Mouse (Mus musculus): ENCODE data around the gene Actb. TPM values are rescaled to one million over a fixed set of nuclear protein-coding genes. Genes with fewer than 3 reads are reported as not detected.
A peak's percentile ranks its signal among the peaks of the same experiment; 100 is the strongest.

Actb gene
- polyA plus RNA-seq, 1 experiment from 2014 or later, result 14,549 TPM

DNA sequence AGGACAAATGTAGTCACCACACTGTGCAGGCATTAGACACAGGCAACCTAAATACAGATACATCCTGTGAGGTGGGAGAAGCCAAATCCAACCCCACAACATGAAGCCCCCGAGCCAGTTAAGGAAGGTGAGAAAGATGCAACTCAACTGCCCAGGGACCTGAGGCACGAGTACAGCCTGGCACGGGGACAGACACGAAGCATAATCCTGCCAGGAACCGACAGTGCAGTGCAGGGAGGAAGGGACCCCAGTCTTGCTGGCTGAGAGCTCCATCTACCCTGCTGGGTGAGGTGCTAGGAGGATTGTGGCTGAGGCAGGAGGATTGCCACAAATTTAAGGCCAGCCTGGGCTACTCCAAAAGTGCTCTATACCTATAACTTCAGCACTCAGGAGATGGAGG, 29.7 kb downstream of the Actb start:
- H3K4me3 ChIP-seq (replicated peaks; ENCODE audit: low read length), result no peak overlapping the region
- H3K36me3 ChIP-seq (replicated peaks; ENCODE audit: control insufficient read depth, insufficient read depth), result peaks cover 24% of the 10 kb centered on the region
- no peak overlapping the region for H3K4me2 ChIP-seq (replicated peaks)
- no peak for ATAC-seq (ENCODE audit: low FRiP score)
- WGBS, result 91% methylated on average over 5 of the region's 5 CpGs
- H3K9me3 ChIP-seq (ENCODE audit: control insufficient read depth, low read length), result no peaks in the 10 kb centered on the region
- no peak overlapping the region for H3K27ac ChIP-seq
- H3K27me3 ChIP-seq (ENCODE audit: control insufficient read depth, insufficient read depth, low read length), result no peaks in the 10 kb centered on the region
- no peak for DNase-seq (ENCODE audit: low spot score)
- no peak overlapping the region for H3K9ac ChIP-seq
- peaks cover 15% of the 10 kb centered on the region for H3K4me1 ChIP-seq (replicated peaks; ENCODE audit: control insufficient read depth, insufficient read depth, low read length)

GRCm38 (mm10) chr5:142875513-142875905, 31.0 kb downstream of the Actb start:
- H3K4me1 ChIP-seq (replicated peaks; ENCODE audit: control insufficient read depth, insufficient read depth, low read length), result peaks cover 3% of the 10 kb centered on the region; the same call in 1 of the 2 replicates
- ATAC-seq (ENCODE audit: low FRiP score) (no peak), DNase-seq (ENCODE audit: low spot score) (no peak)
- H3K4me3 ChIP-seq (replicated peaks; ENCODE audit: low read length), result no peak overlapping the region
- H3K27ac ChIP-seq, result no peak overlapping the region
- WGBS, result 90% methylated on average over 10 of the region's 10 CpGs
- no peaks in the 10 kb centered on the region for H3K9me3 ChIP-seq (ENCODE audit: control insufficient read depth, low read length)
- no peak overlapping the region for H3K4me2 ChIP-seq (replicated peaks)
- peaks cover 38% of the 10 kb centered on the region for H3K36me3 ChIP-seq (replicated peaks; ENCODE audit: control insufficient read depth, insufficient read depth)
- H3K27me3 ChIP-seq (ENCODE audit: control insufficient read depth, insufficient read depth, low read length), result no peaks in the 10 kb centered on the region
- H3K9ac ChIP-seq, result no peak overlapping the region

- H3K9ac ChIP-seq, result no peak overlapping the region
- 87% methylated on average over 13 of the region's 13 CpGs for WGBS
- no peaks in the 10 kb centered on the region for H3K27me3 ChIP-seq (ENCODE audit: control insufficient read depth, insufficient read depth, low read length)
- H3K4me3 ChIP-seq (replicated peaks; ENCODE audit: low read length), result no peak overlapping the region
- no peak for ATAC-seq (ENCODE audit: low FRiP score)
- H3K4me1 ChIP-seq (replicated peaks; ENCODE audit: control insufficient read depth, insufficient read depth, low read length), result no peaks in the 10 kb centered on the region
- H3K36me3 ChIP-seq (replicated peaks; ENCODE audit: control insufficient read depth, insufficient read depth), result peaks cover 40% of the 10 kb centered on the region
- no peak overlapping the region for H3K27ac ChIP-seq
- no peaks in the 10 kb centered on the region for H3K9me3 ChIP-seq (ENCODE audit: control insufficient read depth, low read length)
- no peak overlapping the region for H3K4me2 ChIP-seq (replicated peaks)
- DNase-seq (ENCODE audit: low spot score), result no peak
Observed at GRCm38 (mm10) chr5:142874791-142875512, 31.6 kb downstream of the Actb start.

- Histone ChIP-seq H3K27me3 (ENCODE audit: control insufficient read depth, insufficient read depth, low read length) (no peaks in the 10 kb centered on the region), H3K27ac (no peak overlapping the region), H3K4me2 (replicated peaks) (no peak overlapping the region), H3K4me1 (replicated peaks; ENCODE audit: control insufficient read depth, insufficient read depth, low read length) (no peaks in the 10 kb centered on the region), H3K36me3 (replicated peaks; ENCODE audit: control insufficient read depth, insufficient read depth) (peaks cover 40% of the 10 kb centered on the region), H3K9ac (no peak overlapping the region), H3K4me3 (replicated peaks; ENCODE audit: low read length) (no peak overlapping the region), H3K9me3 (ENCODE audit: control insufficient read depth, low read length) (no peaks in the 10 kb centered on the region)
- 97% methylated on average over 7 of the region's 7 CpGs for WGBS
- DNase-seq (ENCODE audit: low spot score) (no peak), ATAC-seq (ENCODE audit: low FRiP score) (no peak)
Observed at GRCm38 (mm10) chr5:142873718-142874117, 32.8 kb downstream of the Actb start.

DNA sequence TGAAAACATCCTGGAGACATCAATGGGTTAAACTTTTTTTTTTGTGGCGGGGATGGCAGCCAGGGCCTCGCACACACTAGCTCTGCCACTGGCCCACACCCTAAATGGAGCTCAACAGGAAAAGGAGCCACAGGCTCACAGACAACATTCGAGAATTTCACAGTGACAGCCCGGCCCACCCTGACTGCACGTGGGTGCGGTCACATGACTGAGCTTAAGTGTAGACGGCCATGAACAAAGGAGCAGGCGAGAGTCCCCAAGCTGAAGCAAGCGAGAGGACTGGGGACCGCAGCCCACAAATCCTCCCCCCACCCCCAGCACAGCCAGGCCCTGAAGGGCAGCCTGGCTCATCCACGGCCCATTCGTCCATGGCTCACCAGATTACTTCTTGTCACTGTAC, 34.8 kb downstream of the Actb start:
- Histone ChIP-seq H3K27me3 (ENCODE audit: control insufficient read depth, insufficient read depth, low read length) (no peaks in the 10 kb centered on the region), H3K9ac (no peak overlapping the region), H3K4me1 (replicated peaks; ENCODE audit: control insufficient read depth, insufficient read depth, low read length) (no peaks in the 10 kb centered on the region), H3K36me3 (replicated peaks; ENCODE audit: control insufficient read depth, insufficient read depth) (peaks cover 40% of the 10 kb centered on the region), H3K9me3 (ENCODE audit: control insufficient read depth, low read length) (no peaks in the 10 kb centered on the region), H3K4me3 (replicated peaks; ENCODE audit: low read length) (no peak overlapping the region), H3K27ac (no peak overlapping the region), H3K4me2 (replicated peaks) (no peak overlapping the region)
- WGBS, result 61% methylated on average over 12 of the region's 12 CpGs
- ATAC-seq (ENCODE audit: low FRiP score) (no peak), DNase-seq (ENCODE audit: low spot score) (no peak)

DNA sequence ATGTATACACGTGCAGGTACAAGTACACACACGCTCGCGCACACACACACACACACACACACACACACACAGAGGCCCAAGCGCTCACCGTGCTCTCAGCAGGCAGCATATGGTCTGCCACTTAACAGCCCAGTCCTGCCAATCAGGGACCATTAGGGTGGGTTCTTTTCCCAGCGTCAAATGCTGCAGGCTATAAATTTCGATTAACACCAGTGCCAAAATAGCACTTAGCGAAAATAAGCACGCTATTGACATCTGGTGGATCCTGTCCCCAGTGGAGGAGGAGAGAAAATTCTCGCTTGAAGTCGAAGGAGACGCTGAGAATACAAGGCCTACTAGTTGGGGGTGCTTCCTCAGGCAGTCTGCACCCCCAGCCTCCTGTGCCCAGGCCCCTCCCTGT, 37.1 kb downstream of the Actb start:
- H3K9ac ChIP-seq, result no peak overlapping the region
- peak; percentile 80 for ATAC-seq (ENCODE audit: low FRiP score)
- H3K9me3 ChIP-seq (ENCODE audit: control insufficient read depth, low read length), result no peaks in the 10 kb centered on the region
- 48% methylated on average over 13 of the region's 13 CpGs for WGBS
- no peak overlapping the region for H3K4me2 ChIP-seq (replicated peaks)
- no peaks in the 10 kb centered on the region for H3K27me3 ChIP-seq (ENCODE audit: control insufficient read depth, insufficient read depth, low read length)
- DNase-seq (ENCODE audit: low spot score), result peak; percentile 71
- peak overlapping the region; percentile 74 for H3K27ac ChIP-seq
- peaks cover 29% of the 10 kb centered on the region for H3K36me3 ChIP-seq (replicated peaks; ENCODE audit: control insufficient read depth, insufficient read depth)
- no peak overlapping the region for H3K4me3 ChIP-seq (replicated peaks; ENCODE audit: low read length)
- H3K4me1 ChIP-seq (replicated peaks; ENCODE audit: control insufficient read depth, insufficient read depth, low read length), result no peaks in the 10 kb centered on the region

- H3K27me3 ChIP-seq (ENCODE audit: control insufficient read depth, insufficient read depth, low read length), result no peaks in the 10 kb centered on the region
- WGBS, result 36% methylated on average over 16 of the region's 16 CpGs
- H3K4me1 ChIP-seq (replicated peaks; ENCODE audit: control insufficient read depth, insufficient read depth, low read length), result 0 out of 2 replicates have a peak, but pooled peaks cover 2% of the 10 kb centered on the region
- H3K27ac ChIP-seq, result peak overlapping the region; percentile 56
- no peak overlapping the region for H3K4me3 ChIP-seq (replicated peaks; ENCODE audit: low read length)
- DNase-seq (ENCODE audit: low spot score) (peak; percentile 70), ATAC-seq (ENCODE audit: low FRiP score) (peak; percentile 31; the same call in 1 of the 2 replicates)
- no peaks in the 10 kb centered on the region for H3K9me3 ChIP-seq (ENCODE audit: control insufficient read depth, low read length)
- H3K4me2 ChIP-seq (replicated peaks), result no peak overlapping the region; the same call in 1 of the 2 replicates
- H3K9ac ChIP-seq, result no peak overlapping the region
- H3K36me3 ChIP-seq (replicated peaks; ENCODE audit: control insufficient read depth, insufficient read depth), result no peaks in the 10 kb centered on the region
Observed at GRCm38 (mm10) chr5:142857763-142858229, 48.8 kb downstream of the Actb start.

DNA sequence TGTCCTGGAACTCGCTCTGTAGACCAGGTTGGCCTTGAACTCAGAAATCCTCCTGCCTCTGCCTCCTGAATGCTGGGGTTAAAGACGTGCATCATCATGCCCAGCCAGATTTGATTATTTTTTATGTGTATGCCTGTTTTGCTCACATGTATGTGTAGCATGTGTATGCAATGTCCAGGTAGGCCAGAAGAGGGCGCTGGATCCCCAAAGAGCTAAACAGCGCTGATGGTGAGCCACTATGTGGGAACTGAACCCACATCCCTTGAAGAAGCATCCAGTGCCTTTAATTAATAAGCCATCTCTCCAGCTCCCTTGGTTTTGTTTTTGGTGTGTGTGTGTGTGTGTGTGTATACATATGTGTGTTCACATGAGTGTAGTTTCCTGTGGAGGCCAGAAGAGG, 50.1 kb downstream of the Actb start:
- no peak overlapping the region for H3K4me3 ChIP-seq (replicated peaks; ENCODE audit: low read length)
- H3K27ac ChIP-seq, result no peak overlapping the region
- WGBS, result 81% methylated on average over 4 of the region's 4 CpGs
- H3K4me2 ChIP-seq (replicated peaks), result no peak overlapping the region
- H3K9me3 ChIP-seq (ENCODE audit: control insufficient read depth, low read length), result no peaks in the 10 kb centered on the region
- H3K36me3 ChIP-seq (replicated peaks; ENCODE audit: control insufficient read depth, insufficient read depth), result no peaks in the 10 kb centered on the region
- no peaks in the 10 kb centered on the region for H3K4me1 ChIP-seq (replicated peaks; ENCODE audit: control insufficient read depth, insufficient read depth, low read length)
- DNase-seq (ENCODE audit: low spot score), result no peak
- no peaks in the 10 kb centered on the region for H3K27me3 ChIP-seq (ENCODE audit: control insufficient read depth, insufficient read depth, low read length)
- ATAC-seq (ENCODE audit: low FRiP score), result no peak
- H3K9ac ChIP-seq, result no peak overlapping the region

GRCm38 (mm10) chr5:142854877-142855276, 51.7 kb downstream of the Actb start:
- H3K27me3 ChIP-seq (ENCODE audit: control insufficient read depth, insufficient read depth, low read length), result no peaks in the 10 kb centered on the region
- no peak overlapping the region for H3K27ac ChIP-seq
- DNase-seq (ENCODE audit: low spot score) (peak; percentile 67), ATAC-seq (ENCODE audit: low FRiP score) (no peak)
- no peak overlapping the region for H3K4me2 ChIP-seq (replicated peaks)
- WGBS, result 73% methylated on average over 10 of the region's 10 CpGs
- H3K9me3 ChIP-seq (ENCODE audit: control insufficient read depth, low read length), result no peaks in the 10 kb centered on the region
- no peak overlapping the region for H3K4me3 ChIP-seq (replicated peaks; ENCODE audit: low read length)
- no peaks in the 10 kb centered on the region for H3K36me3 ChIP-seq (replicated peaks; ENCODE audit: control insufficient read depth, insufficient read depth)
- no peak overlapping the region for H3K9ac ChIP-seq
- H3K4me1 ChIP-seq (replicated peaks; ENCODE audit: control insufficient read depth, insufficient read depth, low read length), result no peaks in the 10 kb centered on the region

Data from hindbrain, embryonic 14.5 days (tissue).